Mouse (Mus musculus) lung, adult 18-20 months (tissue): Measurements from ENCODE around the gene Nrp2.
A peak's percentile ranks its signal among the peaks of the same experiment; 100 is the strongest.

Experiments used
- DNase-seq, 2 experiments: peaks; one replicate each; pipeline ENCODE4 v3.0.0; 2022; ENCODE audit warnings: mixed read lengths in 2 of 2

Nrp2 gene

GRCm38 (mm10) chr1:62703158-62704116 lies at the start of gene Nrp2:
Gene Nrp2 (plus strand): TSS chr1:62703285.
- DNase-seq = peak; percentile 88 to 89

DNA sequence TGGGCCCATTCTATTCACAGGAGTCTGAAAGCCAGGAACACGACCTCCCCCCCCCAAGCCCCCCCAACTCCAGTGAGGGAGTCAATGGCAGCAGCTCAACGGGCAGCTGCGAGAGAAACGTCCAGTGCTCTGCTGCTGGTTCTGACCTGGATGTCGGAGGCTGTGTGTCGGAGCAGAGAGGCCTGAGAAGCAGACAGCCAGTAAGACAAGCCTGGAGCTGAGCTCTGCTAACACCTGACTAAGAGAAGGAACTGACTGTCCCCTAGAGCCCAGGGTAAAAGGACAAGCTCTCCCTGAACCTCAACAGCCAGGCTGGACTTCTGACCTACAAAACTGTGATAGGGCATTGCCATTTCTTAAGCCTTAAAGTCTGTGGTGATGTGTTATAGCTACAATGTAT lies 48.6 kb upstream of the Nrp2 start:
- DNase-seq = no peak

DNA sequence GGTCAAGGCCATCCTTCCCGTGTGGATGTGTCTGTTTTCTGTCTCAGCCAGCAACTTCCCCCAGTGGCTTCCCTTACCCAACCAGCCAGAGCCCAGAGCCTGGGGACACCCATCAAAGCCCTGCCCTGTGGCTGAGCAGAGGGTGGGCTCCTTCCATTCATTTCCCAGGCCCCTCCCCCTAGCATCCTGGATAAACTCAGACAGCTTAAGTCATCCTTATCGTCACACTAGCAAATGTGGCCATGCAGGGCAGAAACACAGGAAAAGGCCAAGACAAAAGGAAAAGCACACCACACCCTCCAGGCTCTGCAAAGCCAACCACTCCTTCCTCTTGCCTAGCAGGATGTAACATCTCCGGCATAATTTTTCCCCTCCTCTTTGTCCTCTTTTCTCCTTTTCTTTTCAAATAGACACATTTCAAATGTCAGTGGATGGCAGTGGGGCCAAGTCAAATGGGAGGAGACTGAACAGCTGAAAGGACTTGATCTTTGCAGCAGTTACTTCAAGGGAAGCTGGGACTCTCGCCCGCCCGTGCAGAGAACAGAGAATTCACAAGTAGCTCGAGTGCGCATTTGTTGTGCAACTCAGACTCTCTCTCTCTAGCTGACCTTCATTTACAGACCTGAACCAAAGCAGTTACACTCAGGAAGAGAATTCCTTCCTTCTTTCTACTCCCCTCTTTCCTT lies 38.0 kb upstream of the Nrp2 start:
- DNase-seq = peak; percentile 58 to 74

GRCm38 (mm10) chr1:62665771-62666730 lies 37.0 kb upstream of the Nrp2 start:
- DNase-seq = no peak

GRCm38 (mm10) chr1:62666780-62667179 lies 36.3 kb upstream of the Nrp2 start:
- DNase-seq = no peak

GRCm38 (mm10) chr1:62678611-62679344 lies 24.3 kb upstream of the Nrp2 start:
- DNase-seq = no peak

DNA sequence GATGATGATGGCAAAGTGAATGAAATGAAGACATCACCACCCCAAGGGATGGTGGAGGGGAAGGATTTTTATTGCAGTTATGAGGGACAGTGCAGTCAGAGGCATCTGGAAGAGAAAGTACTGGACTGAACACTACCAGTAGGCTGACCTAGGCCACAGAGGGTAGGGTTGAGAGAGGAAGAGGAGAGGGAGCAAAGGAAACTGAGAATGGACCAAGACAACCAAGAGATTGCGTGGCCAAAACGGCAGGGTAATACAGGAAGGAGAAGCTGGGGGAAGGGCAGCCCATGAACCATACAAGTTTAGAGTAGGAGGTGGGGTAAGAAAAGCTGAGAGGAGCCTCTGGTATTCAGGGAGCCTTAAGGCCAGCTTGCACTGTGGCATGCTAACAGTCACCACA lies 23.6 kb upstream of the Nrp2 start:
- no peak for DNase-seq

- peak in 1 of 2 experiments; percentile 23 for DNase-seq
Observed at GRCm38 (mm10) chr1:62682456-62683385, 20.4 kb upstream of the Nrp2 start.

DNA sequence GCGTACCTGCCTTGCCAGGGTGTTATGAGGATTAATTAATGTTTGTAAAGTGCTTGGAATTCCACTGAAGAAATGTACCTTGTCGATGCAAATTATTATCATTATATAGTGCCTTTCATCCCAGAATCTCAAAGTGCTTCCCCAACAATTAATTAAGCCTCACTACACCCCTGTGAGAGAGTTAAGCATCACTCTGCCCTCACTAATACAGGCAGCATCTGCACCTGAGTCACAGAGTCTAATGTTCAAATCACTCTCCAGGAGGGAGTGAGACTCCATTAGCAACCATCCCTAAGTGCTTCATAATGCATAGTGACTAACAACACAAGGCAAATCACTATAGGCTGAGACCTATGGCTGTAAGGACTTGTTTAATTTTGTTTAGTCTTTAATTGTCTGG lies 19.6 kb upstream of the Nrp2 start:
- no peak for DNase-seq

DNA sequence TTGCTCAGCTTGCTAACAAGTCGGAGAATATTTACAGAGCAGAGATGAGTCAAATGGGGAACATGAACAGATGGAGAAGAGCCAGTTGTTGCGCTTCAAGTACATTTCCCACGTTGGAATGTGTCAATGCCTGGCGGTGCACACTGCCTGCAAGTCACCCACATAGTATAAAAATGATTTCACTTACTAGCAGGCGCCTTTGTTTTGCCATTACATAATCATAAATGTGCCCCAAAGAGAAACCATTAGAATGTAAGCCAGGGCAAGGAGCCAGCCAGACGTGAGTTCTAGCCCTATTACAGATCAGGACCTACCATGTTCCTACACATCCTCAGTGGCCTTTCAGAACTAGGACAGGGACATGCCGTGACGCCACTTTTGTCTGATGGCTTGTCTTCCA lies 15.6 kb upstream of the Nrp2 start:
- no peak for DNase-seq

DNA sequence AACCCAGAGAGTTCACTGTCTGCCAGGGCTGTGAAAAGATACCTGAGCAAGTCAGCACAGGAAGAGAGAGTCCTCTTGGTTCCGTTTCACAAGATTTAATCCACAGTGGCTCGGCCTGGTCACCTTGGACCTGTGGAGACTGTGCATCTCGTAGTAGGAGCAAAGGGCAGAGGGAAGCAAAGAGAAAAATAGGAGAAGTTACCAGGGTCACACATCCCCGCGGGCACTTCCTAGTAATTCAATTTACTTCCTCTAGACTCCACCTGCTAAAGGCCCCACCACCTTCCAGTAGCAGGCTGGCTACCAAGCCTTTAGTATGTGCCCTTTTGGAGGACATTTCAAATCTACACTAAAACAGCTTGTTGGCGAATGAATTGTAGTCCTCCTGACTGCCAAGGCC lies 11.9 kb upstream of the Nrp2 start:
- DNase-seq = no peak

DNA sequence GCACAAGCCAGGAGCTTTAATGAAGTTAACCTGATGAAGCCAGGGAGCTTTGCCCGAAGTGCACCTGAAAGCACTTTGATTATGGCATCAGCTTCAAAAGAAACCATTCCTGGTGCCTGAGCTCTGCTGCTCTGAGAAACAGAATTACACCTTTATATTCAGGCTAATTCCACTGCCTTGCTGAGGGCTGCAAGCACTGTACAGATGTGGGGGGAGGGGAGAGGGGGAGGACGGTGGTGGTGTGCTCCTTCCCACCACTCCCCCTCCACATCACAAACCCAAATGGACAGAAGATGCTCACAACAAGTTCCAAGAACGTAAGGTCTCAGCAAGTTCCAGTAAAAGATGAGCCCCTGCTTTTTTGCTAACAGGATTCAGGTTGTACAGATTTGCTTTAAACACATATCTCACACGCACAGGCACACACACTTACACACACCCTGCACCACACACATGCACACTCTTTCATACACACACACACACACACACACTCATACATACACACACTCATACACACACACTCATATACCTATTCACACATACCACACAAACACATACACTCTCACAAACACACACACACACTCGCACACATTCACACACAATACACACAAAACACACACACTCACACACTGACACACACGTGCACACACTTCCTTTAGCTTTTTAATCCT lies 6.6 kb upstream of the Nrp2 start:
- no peak for DNase-seq

DNA sequence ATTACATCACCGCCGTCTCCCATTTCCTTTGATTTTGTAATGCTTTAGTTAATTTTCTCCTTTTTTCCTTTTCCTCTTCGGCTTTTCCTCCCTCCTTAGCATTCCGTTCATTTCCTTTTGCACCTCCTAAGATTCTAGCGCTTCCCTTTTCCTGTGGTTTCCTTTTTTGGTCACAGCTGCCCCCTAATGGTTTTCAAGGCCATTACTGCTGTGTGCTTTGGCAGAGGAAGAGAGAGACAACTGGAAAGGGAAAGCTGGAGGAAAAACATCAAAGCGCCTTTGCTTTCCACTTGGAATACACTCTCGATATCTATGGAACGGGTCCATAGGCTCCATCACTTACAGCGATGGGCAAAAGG lies 6.1 kb upstream of the Nrp2 start:
- peak in 1 of 2 experiments; percentile 48 for DNase-seq

DNA sequence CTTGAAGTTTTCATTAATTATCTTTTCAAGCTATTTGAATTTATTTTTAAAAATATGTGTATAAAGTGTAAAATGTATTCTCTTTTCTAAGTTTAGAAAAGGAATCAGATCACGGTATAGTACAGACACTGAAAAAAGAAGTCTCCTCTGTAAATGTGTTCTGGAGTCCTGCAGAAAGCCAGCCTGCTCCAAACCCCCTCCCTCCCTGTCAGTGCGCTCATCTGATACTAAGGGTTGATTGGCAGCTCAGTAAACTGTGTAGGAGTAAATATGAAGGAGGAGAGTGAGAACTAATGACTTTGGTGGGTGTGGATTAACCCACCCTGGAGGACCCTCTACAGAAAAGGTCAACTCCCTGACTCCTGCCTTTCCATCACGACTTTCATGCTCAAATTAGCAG lies 5.7 kb upstream of the Nrp2 start:
- DNase-seq = no peak

DNA sequence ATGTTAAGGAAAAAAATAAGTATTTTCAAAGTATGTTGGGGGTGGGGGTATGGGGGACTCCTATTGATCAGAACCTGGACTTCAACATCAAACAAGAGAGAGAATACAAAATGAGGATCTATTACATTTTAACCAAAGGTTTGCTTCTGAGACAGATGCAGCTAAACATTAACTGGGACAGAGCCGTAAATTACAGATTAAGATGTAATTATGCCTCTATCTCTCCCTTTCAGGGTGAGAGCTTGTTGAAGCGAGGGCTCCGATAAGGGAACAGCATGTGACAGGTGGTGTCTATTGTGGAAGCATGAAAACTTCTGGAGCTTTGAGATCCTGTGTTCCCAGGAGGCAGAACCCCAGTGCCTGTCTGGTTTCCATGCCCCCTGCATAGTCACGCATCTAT lies 3.3 kb upstream of the Nrp2 start:
- no peak for DNase-seq

DNA sequence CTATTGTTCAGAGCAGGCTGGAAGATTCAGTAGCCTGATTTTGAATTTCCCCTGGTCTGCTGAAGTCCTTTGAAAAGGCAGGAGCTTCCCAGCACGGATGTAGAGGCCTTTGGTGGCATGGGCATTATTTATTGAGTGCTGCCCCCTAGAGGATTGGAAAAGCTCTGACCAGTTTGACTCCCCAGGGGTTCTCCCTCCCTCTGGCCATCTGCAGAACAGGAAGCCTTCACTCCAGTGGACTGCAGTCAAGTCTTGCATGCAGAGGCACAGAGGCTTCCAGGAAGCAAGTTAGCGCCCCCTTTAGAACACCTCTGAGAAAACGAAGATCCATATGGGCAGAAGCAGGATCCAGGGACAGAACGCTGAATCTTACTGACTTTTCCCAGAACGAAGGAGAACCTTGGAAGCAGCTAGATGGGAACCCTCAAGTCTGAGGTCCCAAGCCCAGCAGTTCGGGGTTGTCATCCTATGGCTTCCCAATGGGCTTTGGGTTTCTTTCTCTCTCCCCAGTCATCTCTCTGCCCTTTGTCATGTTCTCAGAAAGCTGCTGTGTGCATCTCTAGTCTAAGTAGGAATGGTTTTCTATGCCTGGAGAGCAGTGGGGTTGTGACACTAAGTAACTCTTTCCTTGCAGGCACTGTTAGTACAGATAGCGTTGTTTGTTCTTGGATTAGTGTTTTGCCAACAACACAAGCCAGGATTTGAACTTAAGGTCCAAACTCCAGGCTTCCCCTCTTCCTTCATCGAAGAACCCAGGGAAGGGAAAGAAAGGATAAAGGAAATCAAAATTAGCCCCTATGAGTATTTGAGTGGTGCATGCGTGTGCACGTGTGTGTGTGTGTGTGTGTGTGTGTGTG lies 1.8 kb upstream of the Nrp2 start:
- DNase-seq = peak; percentile 85 to 92

DNA sequence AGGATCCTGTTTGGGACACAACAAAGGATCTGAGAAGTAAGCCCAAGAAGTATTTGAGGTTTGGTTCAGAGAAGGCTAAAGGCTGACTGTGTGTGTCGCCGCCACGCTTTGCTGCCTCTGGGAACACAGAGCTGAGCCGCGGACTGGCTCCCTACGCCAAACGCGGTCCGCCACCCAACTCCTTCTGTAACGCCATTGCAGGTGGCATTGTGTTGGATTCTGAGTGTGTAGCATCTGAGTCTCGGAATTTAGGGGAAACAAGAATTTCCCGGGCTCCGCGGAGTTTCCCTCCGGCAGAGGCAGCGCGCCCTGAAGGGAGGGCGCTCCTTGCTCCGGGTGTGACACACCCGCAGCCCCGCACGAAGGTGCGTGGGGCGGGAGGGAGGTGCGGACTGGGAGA lies 342 bp upstream of the Nrp2 start:
- DNase-seq = no peak

GRCm38 (mm10) chr1:62704117-62704888 lies 1.2 kb downstream of the Nrp2 start:
- no peak for DNase-seq
